Mouse (Mus musculus) myocyte (in vitro differentiated cells): Measurements from ENCODE around the gene Slc6a1. TPM values are rescaled to one million over a fixed set of nuclear protein-coding genes. Genes with fewer than 3 reads are reported as not detected.

Experiments
- H3K27me3 ChIP-seq: one replicate; pipeline ENCODE4 v1.6.1; 2011; ENCODE audit not compliant: control insufficient read depth, insufficient read depth, insufficient read length
- H3K36me3 ChIP-seq: one replicate; pipeline ENCODE4 v1.6.1; 2011; ENCODE audit not compliant: control insufficient read depth, insufficient read depth
- H3K4me2 ChIP-seq: one replicate; pipeline ENCODE4 v1.6.1; 2011; ENCODE audit warnings: low read depth, control low read depth
- H3K4me3 ChIP-seq: one replicate; pipeline ENCODE4 v1.5.1; 2011; ENCODE audit warnings: mild to moderate bottlenecking, control low read depth, moderate library complexity
- H3K79me2 ChIP-seq: one replicate; pipeline ENCODE4 v1.6.1; 2011; ENCODE audit not compliant: control insufficient read depth, insufficient read depth
- H3ac ChIP-seq: one replicate; pipeline ENCODE4 v1.6.1; 2011; ENCODE audit not compliant: control insufficient read depth, insufficient read length
- CEBPB ChIP-seq: IDR thresholded peaks from 2 replicates; pipeline ENCODE4 v1.6.1; 2011; ENCODE audit warnings: mild to moderate bottlenecking, moderate library complexity; ENCODE audit not compliant: poor library complexity, insufficient read depth, severe bottlenecking
- E2F4 ChIP-seq: IDR thresholded peaks from one replicate; pipeline ENCODE4 v1.6.1; 2011; ENCODE audit warnings: mild to moderate bottlenecking, control low read depth, moderate library complexity; ENCODE audit not compliant: insufficient read depth
- MAX ChIP-seq: IDR thresholded peaks from one replicate; pipeline ENCODE4 v1.6.1; 2011; ENCODE audit warnings: low read depth, mild to moderate bottlenecking, control low read depth
- MYOD1 ChIP-seq, 3 experiments: IDR thresholded peaks; one replicate each; pipeline ENCODE4 v1.6.1; 2011; ENCODE audit warnings: control low read depth in 2 of 3, low read depth in 2 of 3, mild to moderate bottlenecking in 2 of 3, moderate library complexity in 1 of 3; ENCODE audit not compliant: insufficient read length in 2 of 3, control insufficient read depth in 1 of 3
- MYOG ChIP-seq, 3 experiments: IDR thresholded peaks; one replicate each; pipeline ENCODE4 v1.6.1; 2011; ENCODE audit warnings: control low read depth in 2 of 3, low read depth in 2 of 3, mild to moderate bottlenecking in 2 of 3; ENCODE audit not compliant: insufficient read length in 2 of 3, control insufficient read depth in 1 of 3, insufficient read depth in 1 of 3
- POLR2A ChIP-seq: IDR thresholded peaks from one replicate; pipeline ENCODE4 v1.6.1; 2011; ENCODE audit warnings: low read depth, mild to moderate bottlenecking, control low read depth, moderate library complexity; ENCODE audit not compliant: insufficient read length
- POLR2AphosphoS2 ChIP-seq: IDR thresholded peaks from one replicate; pipeline ENCODE4 v1.6.1; 2011; ENCODE audit warnings: low read depth, control low read depth; ENCODE audit not compliant: insufficient read length
- REST ChIP-seq: IDR thresholded peaks from one replicate; pipeline ENCODE4 v1.6.1; 2011; ENCODE audit warnings: mild to moderate bottlenecking, control low read depth, moderate library complexity; ENCODE audit not compliant: insufficient read depth, insufficient read length
- SRF ChIP-seq: IDR thresholded peaks from one replicate; pipeline ENCODE4 v1.6.1; 2011; ENCODE audit warnings: low read depth; ENCODE audit not compliant: control insufficient read depth, insufficient read length
- TCF12 ChIP-seq: IDR thresholded peaks from one replicate; pipeline ENCODE4 v1.6.1; 2011; ENCODE audit warnings: mild to moderate bottlenecking, control low read depth; ENCODE audit not compliant: poor library complexity, insufficient read depth, severe bottlenecking
- TCF3 ChIP-seq: IDR thresholded peaks from one replicate; pipeline ENCODE4 v1.6.1; 2011; ENCODE audit warnings: low read depth, control low read depth; ENCODE audit not compliant: insufficient read length
- USF1 ChIP-seq: IDR thresholded peaks from one replicate; pipeline ENCODE4 v1.6.1; 2011; ENCODE audit warnings: low read depth, mild to moderate bottlenecking, control low read depth, moderate library complexity
- polyA plus RNA-seq: library from polyadenylated mRNA; unstranded; fragments of >200 nt; fragmentation: generic; extraction: Trizol; gene quantifications from one replicate; pipeline ENCODE4 v1.2.1, GENCODE M21; 2012; ENCODE audit warnings: missing spikeins

Gene Slc6a1
- polyA plus RNA-seq, 1 experiment: not detected

GRCm38 (mm10) chr6:114254927-114255326 lies 27.5 kb upstream of the Slc6a1 start:
- Histone ChIP-seq H3K79me2 (no peaks in the 10 kb centered on the region), H3K4me2 (no peak overlapping the region), H3K4me3 (no peak overlapping the region), H3ac (no peak overlapping the region), H3K27me3 (peaks cover 7% of the 10 kb centered on the region), H3K36me3 (no peaks in the 10 kb centered on the region)
- no peak for TF ChIP-seq USF1
- no peak for TF ChIP-seq POLR2AphosphoS2
- TF ChIP-seq E2F4: no peak
- no peak for TF ChIP-seq REST
- no peak for TF ChIP-seq SRF
- no peak for TF ChIP-seq MYOD1 (IDR thresholded peaks at IDR 0.05; ENCODE audit: control insufficient read depth in 1 of 3, insufficient read length in 2 of 3, low read depth in 2 of 3)
- TF ChIP-seq TCF3: no peak
- TF ChIP-seq CEBPB: no peak
- no peak for TF ChIP-seq POLR2A
- no peak for TF ChIP-seq TCF12
- TF ChIP-seq MYOG (IDR thresholded peaks at IDR 0.05; ENCODE audit: control insufficient read depth in 1 of 3, insufficient read depth in 1 of 3, insufficient read length in 2 of 3, low read depth in 2 of 3): no peak

GRCm38 (mm10) chr6:114257762-114258361 lies 24.6 kb upstream of the Slc6a1 start:
- Histone ChIP-seq H3K36me3 (no peaks in the 10 kb centered on the region), H3K27me3 (peaks cover 15% of the 10 kb centered on the region), H3K4me3 (no peak overlapping the region), H3ac (no peak overlapping the region), H3K4me2 (no peak overlapping the region), H3K79me2 (no peaks in the 10 kb centered on the region)
- TF ChIP-seq E2F4 (no peak), POLR2A (no peak), SRF (no peak), TCF3 (no peak), MAX (no peak), REST (no peak), MYOG (IDR thresholded peaks at IDR 0.05; ENCODE audit: control insufficient read depth in 1 of 3, insufficient read depth in 1 of 3, insufficient read length in 2 of 3, low read depth in 2 of 3) (no peak), POLR2AphosphoS2 (no peak), TCF12 (no peak), CEBPB (no peak), USF1 (no peak), MYOD1 (IDR thresholded peaks at IDR 0.05; ENCODE audit: control insufficient read depth in 1 of 3, insufficient read length in 2 of 3, low read depth in 2 of 3) (no peak)

- Histone ChIP-seq H3K79me2 (no peaks in the 10 kb centered on the region), H3K4me2 (no peak overlapping the region), H3ac (no peak overlapping the region), H3K4me3 (no peak overlapping the region), H3K27me3 (peaks cover 19% of the 10 kb centered on the region), H3K36me3 (no peaks in the 10 kb centered on the region)
- TF ChIP-seq E2F4 (no peak), SRF (no peak), POLR2A (no peak), USF1 (no peak), MYOD1 (IDR thresholded peaks at IDR 0.05; ENCODE audit: control insufficient read depth in 1 of 3, insufficient read length in 2 of 3, low read depth in 2 of 3) (no peak), TCF3 (no peak), TCF12 (no peak), MAX (no peak), CEBPB (no peak), MYOG (IDR thresholded peaks at IDR 0.05; ENCODE audit: control insufficient read depth in 1 of 3, insufficient read depth in 1 of 3, insufficient read length in 2 of 3, low read depth in 2 of 3) (no peak), REST (no peak), POLR2AphosphoS2 (no peak)
Measured at GRCm38 (mm10) chr6:114258661-114259193, 23.7 kb upstream of the Slc6a1 start.

- Histone ChIP-seq H3ac (no peak overlapping the region), H3K79me2 (no peaks in the 10 kb centered on the region), H3K27me3 (peaks cover 28% of the 10 kb centered on the region), H3K4me2 (no peak overlapping the region), H3K36me3 (no peaks in the 10 kb centered on the region), H3K4me3 (no peak overlapping the region)
- TF ChIP-seq POLR2A (no peak), E2F4 (no peak), MYOD1 (IDR thresholded peaks at IDR 0.05; ENCODE audit: control insufficient read depth in 1 of 3, insufficient read length in 2 of 3, low read depth in 2 of 3) (no peak), MYOG (IDR thresholded peaks at IDR 0.05; ENCODE audit: control insufficient read depth in 1 of 3, insufficient read depth in 1 of 3, insufficient read length in 2 of 3, low read depth in 2 of 3) (no peak), POLR2AphosphoS2 (no peak), REST (no peak), SRF (no peak), CEBPB (no peak), MAX (no peak), TCF3 (no peak), TCF12 (no peak)
Measured at GRCm38 (mm10) chr6:114261609-114262008, 20.8 kb upstream of the Slc6a1 start.

GRCm38 (mm10) chr6:114264010-114264409 lies 18.4 kb upstream of the Slc6a1 start:
- no peak for TF ChIP-seq MAX
- no peak for TF ChIP-seq MYOD1 (IDR thresholded peaks at IDR 0.05; ENCODE audit: control insufficient read depth in 1 of 3, insufficient read length in 2 of 3, low read depth in 2 of 3)
- no peak for TF ChIP-seq E2F4
- TF ChIP-seq MYOG (IDR thresholded peaks at IDR 0.05; ENCODE audit: control insufficient read depth in 1 of 3, insufficient read depth in 1 of 3, insufficient read length in 2 of 3, low read depth in 2 of 3): no peak
- no peak for TF ChIP-seq TCF3
- no peak for TF ChIP-seq CEBPB
- H3K36me3 ChIP-seq: no peaks in the 10 kb centered on the region
- H3ac ChIP-seq: no peak overlapping the region
- no peak overlapping the region for H3K4me2 ChIP-seq
- no peak overlapping the region for H3K4me3 ChIP-seq
- peaks cover 28% of the 10 kb centered on the region for H3K27me3 ChIP-seq
- no peaks in the 10 kb centered on the region for H3K79me2 ChIP-seq
